Mouse (Mus musculus) G1E (cell line): Measurements from ENCODE around the gene Slc25a13.

ENCODE experiments used
- CTCF ChIP-seq: IDR thresholded peaks from 2 replicates; pipeline ENCODE4 v1.5.1; 2012; ENCODE audit warnings: low read depth, low read length, inconsistent platforms, mixed read lengths
- GATA1 ChIP-seq: IDR thresholded peaks from 2 replicates; pipeline ENCODE4 v1.6.1; 2012; ENCODE audit warnings: borderline replicate concordance, low read length, inconsistent platforms, mixed read lengths
- GATA2 ChIP-seq: IDR thresholded peaks from 2 replicates; pipeline ENCODE4 v1.6.1; 2012; ENCODE audit warnings: low read depth, low read length, inconsistent platforms, borderline replicate concordance
- POLR2AphosphoS5 ChIP-seq: IDR thresholded peaks from 2 replicates; pipeline ENCODE4 v1.6.1; 2012; ENCODE audit warnings: low read depth, low read length, inconsistent platforms; ENCODE audit not compliant: insufficient replicate concordance
- TAL1 ChIP-seq: conservative IDR thresholded peaks from 2 replicates; pipeline ENCODE4 v1.6.1; 2012; ENCODE audit warnings: low read depth, low read length, inconsistent platforms, mixed read lengths

DNA sequence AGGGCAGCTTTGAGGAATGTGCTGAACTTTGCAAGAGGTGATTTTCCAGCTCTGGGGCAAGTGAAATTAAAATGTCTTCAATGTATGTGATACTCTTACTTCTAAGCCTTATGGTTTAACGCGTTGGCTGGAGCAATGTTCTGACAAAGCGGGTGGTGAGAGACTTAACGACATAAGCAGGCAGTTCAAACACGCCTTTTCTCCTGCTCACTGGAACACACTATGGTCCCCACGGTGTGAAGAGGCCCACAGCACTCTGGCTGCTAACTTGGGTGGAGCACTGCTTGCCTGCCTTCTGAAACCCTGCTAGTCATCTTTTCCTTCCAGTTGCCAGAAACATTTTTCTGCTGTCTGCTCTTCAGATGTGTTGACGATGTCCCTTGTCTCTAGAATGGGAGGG is 48.8 kb upstream of the Slc25a13 start:
- no peak for TF ChIP-seq CTCF
- no peak for TF ChIP-seq GATA1
- no peak for TF ChIP-seq TAL1
- no peak for TF ChIP-seq POLR2AphosphoS5
- TF ChIP-seq GATA2, result no peak
